ENCODE assay signal across 8 mouse cellular contexts in the genomic region with DNA sequence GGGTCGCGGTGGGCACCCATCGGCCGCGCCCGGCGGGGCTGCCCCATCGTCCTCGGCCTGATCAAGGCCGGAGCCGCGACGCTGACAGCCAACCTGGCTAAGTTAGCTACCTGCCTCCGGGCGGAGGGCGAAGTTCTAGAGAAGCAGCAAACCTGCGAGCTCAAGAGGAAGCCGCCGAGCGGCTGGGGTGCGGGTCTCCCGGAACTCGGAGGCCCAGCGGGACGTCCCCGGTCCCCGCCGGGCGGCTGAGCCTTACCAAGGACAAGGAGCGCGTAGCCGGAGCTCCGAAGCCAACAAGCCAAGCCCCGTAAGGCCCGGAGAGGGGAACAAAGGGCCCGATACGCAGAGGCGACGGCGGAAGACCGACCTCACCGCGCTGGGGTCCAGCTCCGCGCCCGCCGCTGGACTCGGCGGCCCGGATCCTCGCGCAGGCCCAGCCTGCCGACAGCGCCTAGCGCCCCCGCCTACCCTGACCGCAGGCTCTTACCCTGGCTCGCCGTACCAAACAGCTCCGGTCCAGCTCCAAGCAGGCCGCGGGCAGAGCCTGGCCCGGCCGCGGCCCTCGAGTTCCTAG. TPM values are rescaled to one million over a fixed set of nuclear protein-coding genes. Genes with fewer than 3 reads are reported as not detected.
A peak's percentile ranks its signal among the peaks of the same experiment; 100 is the strongest.
DNase-seq lines count a peak whose midpoint lies in the region; ATAC-seq and TF ChIP-seq lines count a peak whose summit lies in the region.

No protein-coding gene starts in this region.

- peak overlapping the region; percentile 97 for H3K9ac ChIP-seq in heart, embryonic 12.5 days
- peak overlapping the region; percentile 97 for H3K9ac ChIP-seq in forebrain, embryonic 13.5 days
- peak overlapping the region; percentile 99 for H3K9ac ChIP-seq in lung, embryonic 16.5 days (ENCODE audit: low read length)

- peak overlapping the region; percentile 64 for H3K4me2 ChIP-seq in heart, embryonic 12.5 days
- H3K4me2 ChIP-seq in forebrain, embryonic 13.5 days, result peak overlapping the region; percentile 70
- H3K4me2 ChIP-seq in lung, embryonic 16.5 days (ENCODE audit: low read depth, low read length), result peak overlapping the region; percentile 78

- H3K9me3 ChIP-seq in heart, embryonic 12.5 days (replicated peaks), result no peaks in the 10 kb centered on the region
- no peaks in the 10 kb centered on the region for H3K9me3 ChIP-seq in forebrain, embryonic 13.5 days (replicated peaks)
- H3K9me3 ChIP-seq in lung, embryonic 16.5 days (ENCODE audit: control insufficient read depth, low read length), result no peaks in the 10 kb centered on the region

- in situ Hi-C loops in Patski (cut with MboI; ENCODE audit: low pct_unique_long_range_greater_than_20kb), result no loop called here

- no peaks in the 10 kb centered on the region for H3K27me3 ChIP-seq in heart, embryonic 12.5 days (replicated peaks)
- H3K27me3 ChIP-seq in Patski, result no peaks in the 10 kb centered on the region
- H3K27me3 ChIP-seq in forebrain, embryonic 13.5 days, result no peaks in the 10 kb centered on the region
- H3K27me3 ChIP-seq in lung, embryonic 16.5 days (ENCODE audit: control insufficient read depth, insufficient read depth, low read depth, low read length), result no peaks in the 10 kb centered on the region

- no peak for DNase-seq in heart, adult 11 months
- no peak for DNase-seq in Patski (ENCODE audit: low read depth, low spot score)
- DNase-seq in kidney, adult 8-10 months, result peak; percentile 46 to 51
- DNase-seq in retina, postnatal 7 days (ENCODE audit: low read depth, low spot score), result peak; percentile 20
- DNase-seq in c-Kit-positive CD71-positive TER-119-positive erythroid progenitor cells, embryonic 14.5 days (ENCODE audit: low spot score), result no peak

- peak; percentile 9 for ATAC-seq in heart, embryonic 12.5 days (ENCODE audit: insufficient number of reproducible peaks, low FRiP score)
- peak; percentile 60 for ATAC-seq in Patski
- no peak; the same call in none of the 2 replicates for ATAC-seq in forebrain, embryonic 13.5 days
- ATAC-seq in lung, embryonic 16.5 days (ENCODE audit: low read depth), result no peak

- peaks cover 18% of the 10 kb centered on the region for H3K36me3 ChIP-seq in heart, embryonic 12.5 days
- peaks cover 18% of the 10 kb centered on the region for H3K36me3 ChIP-seq in forebrain, embryonic 13.5 days (ENCODE audit: poor library complexity, severe bottlenecking)
- H3K36me3 ChIP-seq in lung, embryonic 16.5 days (ENCODE audit: control insufficient read depth, insufficient read depth, low read length), result no peaks in the 10 kb centered on the region; the same call in none of the 2 replicates

- no peak for TF ChIP-seq CTCF in Patski (IDR thresholded peaks at IDR 0.05)

- under 1% methylated on average over 58 of the region's 66 CpGs for WGBS in heart, embryonic 12.5 days
- WGBS in forebrain, embryonic 13.5 days, result under 1% methylated on average over 65 of the region's 66 CpGs
- WGBS in lung, embryonic 16.5 days, result 0% methylated on average over 58 of the region's 66 CpGs

- H3K4me1 ChIP-seq in heart, embryonic 12.5 days (replicated peaks), result peaks cover 14% of the 10 kb centered on the region
- peaks cover 23% of the 10 kb centered on the region for H3K4me1 ChIP-seq in forebrain, embryonic 13.5 days
- H3K4me1 ChIP-seq in lung, embryonic 16.5 days (replicated peaks; ENCODE audit: control insufficient read depth, insufficient read depth, low read length), result peaks cover 18% of the 10 kb centered on the region

- CTCF ChIA-PET in Patski (lab: Charles Lee), result interaction anchor here (1.4 to 1.5 kb wide), 2 partner anchors 15 to 53 kb away, joined by 3 to 4 read pairs; no protein-coding TSS in a partner anchor

- peak overlapping the region; percentile 98 for H3K27ac ChIP-seq in heart, embryonic 12.5 days (ENCODE audit: poor library complexity, severe bottlenecking)
- H3K27ac ChIP-seq in forebrain, embryonic 13.5 days, result peak overlapping the region; percentile 99
- H3K27ac ChIP-seq in lung, embryonic 16.5 days (ENCODE audit: low read length), result peak overlapping the region; percentile 100

- peak overlapping the region; percentile 92 for H3K4me3 ChIP-seq in heart, embryonic 12.5 days
- peak overlapping the region; percentile 96 for H3K4me3 ChIP-seq in forebrain, embryonic 13.5 days
- peak overlapping the region; percentile 98 for H3K4me3 ChIP-seq in lung, embryonic 16.5 days (ENCODE audit: low read length)

- POLR2A ChIA-PET in Patski (lab: Charles Lee), result interaction anchor here (0.7 to 1.2 kb wide), 2 partner anchors 15 to 36 kb away, joined by 3 read pairs; no protein-coding TSS in a partner anchor

RNA-seq across cellular contexts. Expression of a gene that starts 0.5 kb away (rescaled TPM):
- polyA plus RNA-seq in heart, embryonic 12.5 days (2016; fragmentation: Nextera tagmentation; extraction: Ambion mirVana), result 38.9 and 41.1 TPM in 2 replicates
- 57.6 TPM for polyA plus RNA-seq in Patski (2021)
- 38.6 and 39.1 TPM in 2 replicates for polyA plus RNA-seq in forebrain, embryonic 13.5 days (2015; fragmentation: Nextera tagmentation; extraction: Ambion mirVana)
- polyA plus RNA-seq in lung, embryonic 16.5 days (2015; fragmentation: Nextera tagmentation; extraction: Ambion mirVana), result 36.0 and 38.0 TPM in 2 replicates

Comparison
In these comparisons a context has a peak if more than half of its experiments do, and no peak if none do; other contexts are left out.
1. ATAC-seq: peak in heart, embryonic 12.5 days (single experiment) and Patski (single experiment); none in forebrain, embryonic 13.5 days (single experiment) and lung, embryonic 16.5 days (single experiment).
2. DNase-seq: peak in kidney, adult 8-10 months (2 of 2) and retina, postnatal 7 days (single experiment); none in heart, adult 11 months (single experiment), Patski (single experiment) and c-Kit-positive CD71-positive TER-119-positive erythroid progenitor cells, embryonic 14.5 days (single experiment).
3. Peak in every context shown above with its lines, with median percentiles within 50 percentile points of each other: H3K27ac ChIP-seq, H3K4me2 ChIP-seq, H3K4me3 ChIP-seq and H3K9ac ChIP-seq.